Mouse (Mus musculus) bone marrow macrophage, adult 2 months (primary cell): ENCODE measurements around the gene Baiap2.

Experiments used
- CTCF ChIP-seq: IDR thresholded peaks from 2 replicates; pipeline ENCODE4 v1.5.1; 2012; ENCODE audit warnings: low read depth, mild to moderate bottlenecking, low read length, moderate library complexity
- POLR2A ChIP-seq: IDR thresholded peaks from 2 replicates; pipeline ENCODE4 v1.6.1; 2012; ENCODE audit warnings: mild to moderate bottlenecking, low read depth, low read length, borderline replicate concordance

DNA sequence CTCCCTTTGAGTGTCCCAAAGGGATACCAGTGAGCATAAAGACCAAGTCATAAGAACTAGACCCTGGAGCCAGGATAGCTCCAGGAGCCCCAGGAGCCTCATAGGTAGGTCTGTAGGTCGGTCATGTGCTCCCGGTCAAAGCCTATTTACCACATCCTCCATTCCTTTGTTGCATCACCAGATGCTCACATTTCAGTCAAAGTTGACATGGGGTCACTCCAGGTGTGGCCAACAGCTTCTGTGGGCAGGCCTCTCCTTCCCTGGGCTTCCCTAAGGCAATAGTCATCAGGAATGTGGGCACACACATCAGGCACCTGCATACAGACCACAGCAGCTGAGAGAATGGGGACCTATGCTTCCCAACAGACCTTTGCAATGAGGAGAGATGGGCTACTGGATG, 25.3 kb downstream of the Baiap2 start:
- TF ChIP-seq CTCF (no peak), POLR2A (no peak)
